Mouse (Mus musculus): ENCODE results near the gene Ftsj1.

DNA sequence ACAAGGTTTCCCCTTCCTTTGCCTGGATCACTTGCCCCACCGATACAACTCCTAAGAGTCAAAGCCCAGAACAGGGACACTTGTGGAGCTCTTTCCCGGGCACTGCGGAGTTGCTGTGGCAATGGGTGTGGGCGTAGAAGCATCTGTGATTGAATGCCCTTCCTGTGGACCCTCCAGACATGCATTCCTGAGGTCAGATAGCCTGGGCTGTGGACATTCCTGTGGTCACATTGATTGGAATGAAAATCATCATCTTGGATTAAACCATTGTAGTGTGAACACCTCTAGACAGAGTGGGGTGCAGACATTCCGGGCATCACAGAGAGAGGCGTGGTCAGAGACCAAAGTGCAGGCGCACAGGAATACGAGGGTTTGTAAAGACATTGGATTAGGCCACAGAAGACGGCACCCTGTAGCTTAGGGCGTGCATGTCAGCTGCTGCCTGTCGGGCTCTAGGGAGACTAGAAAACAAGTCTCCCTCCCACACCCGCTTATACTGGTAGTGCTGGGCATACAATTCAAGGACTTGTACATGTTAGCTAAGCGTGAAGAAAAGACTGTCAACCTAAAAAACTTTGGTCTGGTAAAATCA lies 13.3 kb downstream of the Ftsj1 start:
- TF ChIP-seq CTCF (conservative IDR thresholded peaks at IDR 0.05; ENCODE audit: low read length) = no peak
- TF ChIP-seq POU5F1 (IDR thresholded peaks at IDR 0.05; ENCODE audit: borderline replicate concordance, low read length) = no peak
